Mouse (Mus musculus) c-Kit-positive CD71-negative TER-119-negative erythroid progenitor cells, embryonic 14.5 days (primary cell): Measurements from ENCODE around the gene Btn2a2.
A peak's percentile ranks its signal among the peaks of the same experiment; 100 is the strongest.
"Not testable (repeated sequence)": the region's sequence is repeated elsewhere in the genome, so short reads cannot be mapped to it uniquely, and the experiment has no call there.

Source experiments
- DNase-seq: peaks from one replicate; pipeline ENCODE4 v3.0.0-alpha.2; 2013; ENCODE audit warnings: low read depth

Btn2a2 gene

GRCm38 (mm10) chr13:23488400-23489322 is at the start of gene Btn2a2:
TSS of gene Btn2a2 (minus strand) at chr13:23488857.
- no peak for DNase-seq

- no peak for DNase-seq
These were observed 49.6 kb upstream of the Btn2a2 start for GRCm38 (mm10) chr13:23538249-23538648.

GRCm38 (mm10) chr13:23537006-23537710 is 48.5 kb upstream of the Btn2a2 start:
- DNase-seq: no peak

GRCm38 (mm10) chr13:23536076-23536822 is 47.6 kb upstream of the Btn2a2 start:
- no peak for DNase-seq

- DNase-seq: peak; percentile 90
These were observed 46.7 kb upstream of the Btn2a2 start, which contains the start of gene Hist1h3g for GRCm38 (mm10) chr13:23535137-23536075. TSS of gene Hist1h3g (plus strand) at chr13:23535422.

- DNase-seq: no peak
These were observed 45.9 kb upstream of the Btn2a2 start for GRCm38 (mm10) chr13:23534368-23535131.

- DNase-seq: not testable (repeated sequence)
These were observed 45.1 kb upstream of the Btn2a2 start, which contains the start of gene Hist1h2af for GRCm38 (mm10) chr13:23533560-23534367. TSS of gene Hist1h2af (plus strand) at chr13:23533906.

GRCm38 (mm10) chr13:23532262-23533075 is 43.8 kb upstream of the Btn2a2 start:
- no peak for DNase-seq

GRCm38 (mm10) chr13:23530901-23531875 is 42.5 kb upstream of the Btn2a2 start, which contains the start of gene Hist1h4h:
TSS of gene Hist1h4h (plus strand) at chr13:23531050.
- peak; percentile 95 for DNase-seq

- no peak for DNase-seq
These were observed 41.7 kb upstream of the Btn2a2 start for GRCm38 (mm10) chr13:23530181-23530900.

GRCm38 (mm10) chr13:23529480-23530165 is 41.0 kb upstream of the Btn2a2 start:
- no peak for DNase-seq

- DNase-seq: no peak
These were observed 40.3 kb upstream of the Btn2a2 start for GRCm38 (mm10) chr13:23529005-23529404.

GRCm38 (mm10) chr13:23526312-23526711 is 37.7 kb upstream of the Btn2a2 start:
- DNase-seq: peak; percentile 87

- no peak for DNase-seq
These were observed 37.2 kb upstream of the Btn2a2 start for GRCm38 (mm10) chr13:23525901-23526300.

- peak; percentile 80 for DNase-seq
These were observed 36.0 kb upstream of the Btn2a2 start for GRCm38 (mm10) chr13:23524654-23525053.

- no peak for DNase-seq
These were observed 35.3 kb upstream of the Btn2a2 start for GRCm38 (mm10) chr13:23523976-23524375.
